Mouse (Mus musculus) bone marrow, adult 2 months (tissue): ENCODE measurements around the gene Sept10.

Experiments used
- CTCF ChIP-seq: fragments of 200-500 bp; IDR thresholded peaks from 2 replicates; pipeline ENCODE4 v1.5.1; 2011; ENCODE audit warnings: low read length, control low read depth; ENCODE audit not compliant: control insufficient read depth, insufficient read depth
- POLR2A ChIP-seq: fragments of 200-500 bp; IDR thresholded peaks from 2 replicates; pipeline ENCODE4 v1.6.1; 2011; ENCODE audit warnings: low read depth, mild to moderate bottlenecking, control low read depth, low read length, borderline replicate concordance; ENCODE audit not compliant: control insufficient read depth

DNA sequence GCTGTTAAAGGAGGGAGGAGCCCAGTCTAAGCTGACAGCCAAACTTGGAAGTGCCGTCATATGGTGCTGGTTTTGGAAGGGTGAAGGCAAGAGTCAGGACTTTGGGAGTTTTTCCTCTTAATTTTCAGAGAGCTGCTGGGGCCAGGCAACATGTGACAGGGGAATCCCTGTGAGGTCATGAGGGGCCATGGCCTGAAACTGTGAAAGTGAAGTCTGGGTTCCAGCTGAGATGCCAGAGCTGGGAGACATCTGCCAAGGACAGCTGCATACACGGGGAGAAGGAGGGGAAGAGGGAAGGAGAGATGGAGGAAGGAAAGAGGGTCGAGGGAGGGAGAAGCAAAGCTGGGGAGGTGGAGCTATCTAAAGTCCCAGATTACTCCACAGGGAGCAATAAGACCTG, 16.1 kb upstream of the Sept10 start:
- TF ChIP-seq CTCF (no peak), POLR2A (no peak)
